Mouse (Mus musculus) E14TG2a.4 (cell line): ENCODE results near the gene 4933430I17Rik.

ENCODE experiments used
- H3K27me3 ChIP-seq: 2 replicates; pipeline ENCODE4 v1.6.1; 2014; ENCODE audit warnings: low read length, control low read depth; ENCODE audit not compliant: insufficient read depth
- H3K36me3 ChIP-seq: 2 replicates; pipeline ENCODE4 v1.6.1; 2014; ENCODE audit warnings: low read length, control low read depth; ENCODE audit not compliant: insufficient read depth
- H3K4me1 ChIP-seq: replicated peaks from 2 replicates; pipeline ENCODE4 v1.6.1; 2014; ENCODE audit warnings: low read depth, low read length, control low read depth
- H3K4me3 ChIP-seq: replicated peaks from 2 replicates; pipeline ENCODE4 v1.5.1; 2014; ENCODE audit warnings: mild to moderate bottlenecking, low read length
- H3K9me3 ChIP-seq: 2 replicates; pipeline ENCODE4 v1.6.1; 2014; ENCODE audit warnings: low read length, control low read depth
- CTCF ChIP-seq: conservative IDR thresholded peaks from 2 replicates; pipeline ENCODE4 v1.5.1; 2014; ENCODE audit warnings: low read length
- NANOG ChIP-seq: IDR thresholded peaks from 2 replicates; pipeline ENCODE4 v1.6.1; 2014; ENCODE audit warnings: borderline replicate concordance, low read length, mixed read lengths
- POU5F1 ChIP-seq: IDR thresholded peaks from 2 replicates; pipeline ENCODE4 v1.6.1; 2014; ENCODE audit warnings: low read length, borderline replicate concordance

4933430I17Rik gene

GRCm38 (mm10) chr4:62543782-62544181 lies 18.6 kb downstream of the 4933430I17Rik start:
- H3K4me3 ChIP-seq = no peak overlapping the region
- peaks cover 12% of the 10 kb centered on the region for H3K9me3 ChIP-seq
- H3K4me1 ChIP-seq = peaks cover 3% of the 10 kb centered on the region; the same call in 1 of the 2 replicates
- H3K36me3 ChIP-seq = no peaks in the 10 kb centered on the region
- no peak for TF ChIP-seq POU5F1
- no peak for TF ChIP-seq NANOG
- no peak for TF ChIP-seq CTCF
- H3K27me3 ChIP-seq = 0 out of 2 replicates have a peak, but pooled peaks cover 7% of the 10 kb centered on the region

- TF ChIP-seq POU5F1 (no peak), CTCF (no peak), NANOG (no peak)
- Histone ChIP-seq H3K9me3 (peaks cover 12% of the 10 kb centered on the region), H3K27me3 (0 out of 2 replicates have a peak, but pooled peaks cover 7% of the 10 kb centered on the region), H3K36me3 (no peaks in the 10 kb centered on the region), H3K4me3 (no peak overlapping the region), H3K4me1 (peaks cover 3% of the 10 kb centered on the region; the same call in 1 of the 2 replicates)
Measured at GRCm38 (mm10) chr4:62544801-62545200, 19.6 kb downstream of the 4933430I17Rik start.

- no peaks in the 10 kb centered on the region for H3K9me3 ChIP-seq
- no peak for TF ChIP-seq NANOG
- TF ChIP-seq POU5F1 = no peak
- no peak for TF ChIP-seq CTCF
- no peaks in the 10 kb centered on the region for H3K36me3 ChIP-seq
Measured at GRCm38 (mm10) chr4:62551966-62552365, 26.8 kb downstream of the 4933430I17Rik start.

GRCm38 (mm10) chr4:62557436-62557835 lies 32.3 kb downstream of the 4933430I17Rik start:
- H3K36me3 ChIP-seq = no peaks in the 10 kb centered on the region
- no peaks in the 10 kb centered on the region for H3K4me1 ChIP-seq
- no peak overlapping the region for H3K4me3 ChIP-seq
- H3K27me3 ChIP-seq = 0 out of 2 replicates have a peak, but pooled peaks cover 2% of the 10 kb centered on the region
- TF ChIP-seq NANOG = no peak
- TF ChIP-seq CTCF = no peak
- TF ChIP-seq POU5F1 = no peak
- H3K9me3 ChIP-seq = no peaks in the 10 kb centered on the region

More at GRCm38 (mm10) chr4:62551966-62552365, 26.8 kb downstream of the 4933430I17Rik start:
- H3K4me3 ChIP-seq = no peak overlapping the region
- H3K4me1 ChIP-seq = no peaks in the 10 kb centered on the region
- no peaks in the 10 kb centered on the region for H3K27me3 ChIP-seq

GRCm38 (mm10) chr4:62559797-62560329 lies 34.7 kb downstream of the 4933430I17Rik start, which contains the start of gene Rgs3:
TSS of gene Rgs3 (plus strand) at chr4:62559847.
- Histone ChIP-seq H3K4me1 (no peaks in the 10 kb centered on the region), H3K36me3 (no peaks in the 10 kb centered on the region), H3K9me3 (no peaks in the 10 kb centered on the region), H3K27me3 (0 out of 2 replicates have a peak, but pooled peaks cover 6% of the 10 kb centered on the region), H3K4me3 (no peak within 1 kb of the TSS)
- TF ChIP-seq NANOG = no peak
- TF ChIP-seq POU5F1 = no peak
- no peak for TF ChIP-seq CTCF

GRCm38 (mm10) chr4:62560963-62561629 lies 35.9 kb downstream of the 4933430I17Rik start:
- Histone ChIP-seq H3K27me3 (0 out of 2 replicates have a peak, but pooled peaks cover 8% of the 10 kb centered on the region), H3K4me1 (no peaks in the 10 kb centered on the region), H3K9me3 (no peaks in the 10 kb centered on the region), H3K4me3 (no peak overlapping the region), H3K36me3 (no peaks in the 10 kb centered on the region)
- TF ChIP-seq CTCF (peak; percentile 69), POU5F1 (no peak), NANOG (no peak)

GRCm38 (mm10) chr4:62561630-62562001 lies 36.4 kb downstream of the 4933430I17Rik start:
- no peak for TF ChIP-seq NANOG
- no peak for TF ChIP-seq POU5F1
- TF ChIP-seq CTCF = no peak

GRCm38 (mm10) chr4:62562006-62562405 lies 36.8 kb downstream of the 4933430I17Rik start:
- H3K27me3 ChIP-seq = 0 out of 2 replicates have a peak, but pooled peaks cover 8% of the 10 kb centered on the region
- H3K36me3 ChIP-seq = no peaks in the 10 kb centered on the region
- no peak for TF ChIP-seq POU5F1
- H3K4me1 ChIP-seq = no peaks in the 10 kb centered on the region
- no peaks in the 10 kb centered on the region for H3K9me3 ChIP-seq
- no peak overlapping the region for H3K4me3 ChIP-seq

More at GRCm38 (mm10) chr4:62561630-62562001, 36.4 kb downstream of the 4933430I17Rik start:
- 0 out of 2 replicates have a peak, but pooled peaks cover 8% of the 10 kb centered on the region for H3K27me3 ChIP-seq
- H3K4me3 ChIP-seq = no peak overlapping the region
- H3K36me3 ChIP-seq = no peaks in the 10 kb centered on the region
- no peaks in the 10 kb centered on the region for H3K4me1 ChIP-seq
- no peaks in the 10 kb centered on the region for H3K9me3 ChIP-seq

- Histone ChIP-seq H3K27me3 (0 out of 2 replicates have a peak, but pooled peaks cover 12% of the 10 kb centered on the region), H3K4me1 (no peaks in the 10 kb centered on the region), H3K4me3 (no peak overlapping the region), H3K36me3 (no peaks in the 10 kb centered on the region), H3K9me3 (no peaks in the 10 kb centered on the region)
- no peak for TF ChIP-seq POU5F1
- no peak for TF ChIP-seq NANOG
- no peak for TF ChIP-seq CTCF
Measured at GRCm38 (mm10) chr4:62566530-62566929, 41.4 kb downstream of the 4933430I17Rik start.
